ENCODE assay signal across 8 mouse cellular contexts in the genomic region with DNA sequence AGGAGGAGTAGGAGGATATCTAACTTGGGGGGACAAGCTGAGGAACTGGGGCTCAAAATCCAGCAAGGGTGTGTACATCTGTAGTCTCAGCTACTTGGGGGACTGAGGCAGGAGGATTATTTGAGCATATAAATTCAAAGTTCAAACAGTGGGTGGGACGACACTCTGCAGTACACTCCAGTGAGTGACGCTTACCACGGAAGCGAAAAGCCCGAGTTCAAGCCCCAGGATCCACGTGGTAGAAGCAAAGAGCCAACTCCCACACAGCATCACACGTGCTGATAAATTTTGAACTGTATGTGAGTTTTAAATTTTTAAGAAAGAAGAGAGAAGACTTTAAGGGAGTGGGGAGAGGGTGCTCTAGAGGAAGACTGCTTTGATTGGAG.
DNase-seq lines count a peak whose midpoint lies in the region; ATAC-seq and TF ChIP-seq lines count a peak whose summit lies in the region.

No protein-coding gene starts in this region.

- peaks cover 9% of the 10 kb centered on the region for H3K4me1 ChIP-seq in testis, adult 2 months (ENCODE audit: control insufficient read depth, insufficient read depth, low read length)
- peaks cover 34% of the 10 kb centered on the region for H3K4me1 ChIP-seq in hindbrain, embryonic 10.5 days (replicated peaks)
- H3K4me1 ChIP-seq in stomach, postnatal 0 days (replicated peaks; ENCODE audit: control insufficient read depth, insufficient read depth): peaks cover 7% of the 10 kb centered on the region; the same call in 1 of the 2 replicates

- TF ChIP-seq CTCF in testis, adult 2 months (IDR thresholded peaks at IDR 0.05; ENCODE audit: control insufficient read depth, insufficient read depth, insufficient replicate concordance, low read depth, low read length): no peak
- no peak for TF ChIP-seq CTCF in stomach, postnatal 0 days (IDR thresholded peaks at IDR 0.05; ENCODE audit: low read depth)

- TF ChIP-seq EP300 in stomach, postnatal 0 days (optimal IDR thresholded peaks at IDR 0.05): no peak

- no peaks in the 10 kb centered on the region for H3K9me3 ChIP-seq in hindbrain, embryonic 10.5 days
- H3K9me3 ChIP-seq in stomach, postnatal 0 days (ENCODE audit: control insufficient read depth, low read length): no peaks in the 10 kb centered on the region

- H3K79me2 ChIP-seq in macrophage (ENCODE audit: inconsistent target): no peaks in the 10 kb centered on the region

- H3K27ac ChIP-seq in testis, adult 2 months (ENCODE audit: control insufficient read depth, insufficient read depth, low read depth, low read length): no peak overlapping the region
- peak overlapping the region; percentile 86 for H3K27ac ChIP-seq in hindbrain, embryonic 10.5 days
- peak overlapping the region; percentile 98 for H3K27ac ChIP-seq in macrophage
- peak overlapping the region; percentile 82 for H3K27ac ChIP-seq in stomach, postnatal 0 days (replicated peaks)

- WGBS in hindbrain, embryonic 10.5 days: 66% methylated on average over 7 of the region's 7 CpGs
- WGBS in macrophage (ENCODE audit: missing documents): 19% methylated on average over 7 of the region's 7 CpGs
- WGBS in stomach, postnatal 0 days: 38% methylated on average over 7 of the region's 7 CpGs

- TF ChIP-seq POLR2A in testis, adult 2 months (IDR thresholded peaks at IDR 0.05; ENCODE audit: control insufficient read depth, low read depth, low read length): no peak

- peak overlapping the region; percentile 31 for H3K4me2 ChIP-seq in stomach, postnatal 0 days (replicated peaks; ENCODE audit: low read depth)

- peak overlapping the region; percentile 17; the same call in 1 of the 2 replicates for H3K4me3 ChIP-seq in testis, adult 2 months (ENCODE audit: control insufficient read depth, low read depth, low read length)
- peak overlapping the region; percentile 20; the same call in 1 of the 2 replicates for H3K4me3 ChIP-seq in hindbrain, embryonic 10.5 days
- H3K4me3 ChIP-seq in macrophage (ENCODE audit: inconsistent target): no peak overlapping the region
- no peak overlapping the region for H3K4me3 ChIP-seq in stomach, postnatal 0 days (ENCODE audit: low read depth, low read length)

- DNase-seq in testis, postnatal 14 days (ENCODE audit: low spot score): no peak
- no peak for DNase-seq in hindbrain, embryonic 10.5 days (ENCODE audit: low spot score)
- no peak for DNase-seq in stomach, postnatal 0 days (ENCODE audit: low spot score)
- DNase-seq in layer of hippocampus, postnatal 14 days (ENCODE audit: low spot score in 2 of 2): no peak
- no peak for DNase-seq in right cerebral cortex, postnatal 36 days (ENCODE audit: low spot score in 2 of 2)
- DNase-seq in gastrocnemius, adult 8-10 months (ENCODE audit: low spot score in 2 of 2): no peak

- no peak for ATAC-seq in stomach, postnatal 0 days (ENCODE audit: low FRiP score, low TSS enrichment)

- H3K27me3 ChIP-seq in testis, adult 2 months (ENCODE audit: control insufficient read depth, insufficient read depth, low read length): no peaks in the 10 kb centered on the region
- H3K27me3 ChIP-seq in hindbrain, embryonic 10.5 days (ENCODE audit: insufficient read depth, poor library complexity, severe bottlenecking): no peaks in the 10 kb centered on the region
- H3K27me3 ChIP-seq in stomach, postnatal 0 days (ENCODE audit: control insufficient read depth, insufficient read depth, low read length): no peaks in the 10 kb centered on the region

- no peaks in the 10 kb centered on the region for H3K36me3 ChIP-seq in testis, adult 2 months (ENCODE audit: control insufficient read depth, insufficient read depth, low read length)
- no peaks in the 10 kb centered on the region for H3K36me3 ChIP-seq in hindbrain, embryonic 10.5 days
- H3K36me3 ChIP-seq in macrophage (ENCODE audit: inconsistent target): no peaks in the 10 kb centered on the region
- no peaks in the 10 kb centered on the region for H3K36me3 ChIP-seq in stomach, postnatal 0 days (ENCODE audit: control insufficient read depth, insufficient read depth, low read length)

- H3K9ac ChIP-seq in stomach, postnatal 0 days (ENCODE audit: low read length): 0 out of 2 replicates have a peak overlapping the region, but pooled peaks have one; percentile 27

Comparison
In these comparisons a context has a peak if more than half of its experiments do, and no peak if none do; other contexts are left out.
1. H3K4me3 ChIP-seq: peak in testis, adult 2 months (single experiment) and hindbrain, embryonic 10.5 days (single experiment); none in macrophage (single experiment) and stomach, postnatal 0 days (single experiment).